Mouse (Mus musculus): ENCODE measurements around the gene Mastl.

Gene Mastl

DNA sequence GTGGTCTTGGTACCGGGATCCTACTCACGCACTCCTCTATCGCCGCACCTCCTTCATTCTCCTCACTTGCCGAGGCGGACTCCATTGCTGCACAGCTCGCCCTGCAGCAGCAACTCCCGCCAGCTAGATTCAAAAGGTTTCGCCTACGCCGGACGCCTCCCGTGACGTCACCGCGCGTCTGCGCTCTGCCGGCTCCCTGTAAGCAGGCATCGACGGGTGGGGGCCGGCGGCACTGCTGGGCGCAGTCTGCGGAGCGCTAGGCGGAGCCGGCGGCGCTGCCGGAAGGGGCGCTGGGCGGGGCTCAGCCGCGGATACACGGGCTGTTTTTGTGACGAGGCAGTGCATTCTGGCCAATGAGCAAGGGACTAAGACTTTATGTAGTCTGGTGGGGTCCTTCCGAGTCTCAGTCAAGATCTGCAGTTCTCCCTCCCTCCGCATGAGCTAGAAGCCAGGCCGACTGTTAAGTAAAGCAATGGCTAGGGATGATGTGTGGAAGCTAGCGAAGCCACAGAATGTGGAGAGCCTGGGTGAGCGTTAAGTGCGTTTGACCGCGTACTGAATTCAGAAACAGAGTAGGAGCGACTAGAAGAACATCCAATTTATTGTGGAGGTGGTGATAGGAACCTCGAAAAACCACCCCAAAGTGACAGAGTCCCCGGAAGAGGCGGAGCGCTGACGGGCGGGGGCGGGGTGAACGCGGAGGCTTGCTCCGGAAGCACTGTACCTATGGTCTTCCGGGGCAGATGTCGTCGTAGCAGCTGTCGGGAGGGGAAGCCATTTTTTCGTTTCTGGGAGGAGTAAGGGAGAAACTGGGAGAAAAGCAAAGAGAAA, at the start of gene Mastl, which contains the start of gene Yme1l1:
Gene Mastl, minus strand, starts transcription at position 248 of the 831 bp plus-strand sequence.
Gene Yme1l1, plus strand, starts transcription at position 593 of the 831 bp plus-strand sequence.
- peak; percentile 99 for DNase-seq (ENCODE audit: low read depth)

DNA sequence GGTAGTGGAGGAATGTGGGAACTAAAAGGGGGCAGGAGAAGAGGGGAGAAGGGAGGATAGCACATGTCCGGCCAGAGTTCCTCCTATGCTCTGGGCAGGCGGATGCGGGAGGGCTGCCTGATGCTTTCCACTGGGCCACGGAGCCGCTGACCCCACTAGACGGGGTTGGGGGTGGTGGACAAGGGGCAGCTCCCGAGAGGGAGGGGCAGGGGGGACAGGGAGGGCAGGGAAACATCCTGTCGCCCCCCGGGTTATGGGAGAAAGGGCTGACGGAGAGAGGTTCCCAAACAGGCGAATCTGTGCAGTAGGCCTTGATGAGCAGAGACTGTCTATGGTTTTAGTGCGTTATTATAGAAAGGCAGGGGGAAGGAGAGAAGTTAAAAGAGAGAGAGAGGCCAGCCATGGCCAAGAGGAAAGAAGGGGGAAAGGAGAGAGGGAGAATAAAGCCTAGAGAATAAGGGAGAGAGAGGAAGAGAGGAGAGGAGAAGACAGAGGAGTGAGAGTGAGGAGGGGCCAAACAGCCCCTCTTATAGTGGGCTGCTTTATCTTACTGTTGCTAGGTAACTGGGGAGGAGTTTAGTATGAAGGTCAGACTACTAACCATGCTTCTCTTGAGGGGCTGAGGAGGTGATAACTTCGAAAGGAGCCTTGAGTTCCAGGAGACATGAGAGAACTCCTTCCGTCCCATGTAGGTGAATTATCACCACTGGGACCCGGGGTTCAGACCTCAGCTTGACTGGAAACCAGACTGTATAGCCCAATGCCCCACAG, 47.3 kb upstream of the Mastl start:
- no peak for DNase-seq (ENCODE audit: low read depth)

DNA sequence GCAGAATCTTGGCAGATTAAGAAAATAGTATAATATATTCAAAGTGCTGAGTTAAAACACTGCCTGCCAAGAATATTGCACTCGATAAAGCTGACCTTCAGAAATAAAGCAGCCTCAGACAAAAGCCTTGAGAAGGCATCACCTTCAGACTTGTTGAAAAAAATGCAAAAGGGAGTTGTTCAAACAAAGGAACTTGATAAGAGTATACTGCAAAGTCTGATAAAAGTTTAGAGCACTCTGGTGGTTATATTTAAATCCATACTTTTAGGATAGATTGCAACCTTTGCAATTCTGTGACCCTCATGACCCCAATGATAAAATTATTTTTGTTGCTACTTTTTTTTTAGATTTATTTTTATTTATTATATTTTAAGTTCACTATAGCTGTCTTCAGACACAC, 45.2 kb upstream of the Mastl start:
- no peak for DNase-seq (ENCODE audit: low read depth)

DNA sequence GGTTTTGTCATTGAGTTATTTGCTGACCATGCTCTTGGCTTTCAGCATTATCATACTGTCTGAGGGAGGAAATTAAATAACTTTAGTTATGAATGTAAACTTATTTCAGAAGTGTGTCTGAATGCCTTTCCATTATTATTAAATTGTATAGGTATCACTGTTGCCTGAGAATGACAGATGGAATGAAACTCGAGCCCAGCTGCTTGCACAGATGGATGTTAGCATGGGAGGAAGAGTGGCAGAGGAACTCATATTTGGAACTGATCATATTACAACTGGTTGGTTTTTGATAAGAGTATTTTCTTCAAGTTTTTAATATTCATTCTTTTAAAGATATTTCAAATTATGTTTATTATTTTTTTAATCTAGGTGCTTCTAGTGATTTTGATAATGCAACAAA, 38.5 kb upstream of the Mastl start:
- DNase-seq (ENCODE audit: low read depth) = no peak

DNA sequence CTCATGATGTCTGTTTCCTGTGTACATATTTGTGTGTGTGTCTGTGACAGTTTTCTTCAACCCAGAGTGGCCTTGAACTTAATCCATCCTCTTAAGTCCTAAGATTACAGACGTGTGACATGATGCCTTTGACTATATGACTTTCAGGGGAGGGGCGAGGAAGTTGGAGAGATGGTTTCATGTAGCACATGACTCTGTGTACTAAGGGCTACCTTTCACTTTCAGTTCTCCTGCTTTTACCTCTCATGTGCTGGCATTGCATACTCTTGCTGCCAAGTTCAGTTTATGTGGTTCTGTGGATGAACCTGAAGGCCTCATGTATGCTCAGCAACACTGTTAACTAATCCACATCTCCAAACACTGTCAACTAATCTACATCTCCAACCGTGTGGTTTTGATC, 16.5 kb upstream of the Mastl start:
- DNase-seq (ENCODE audit: low read depth) = no peak

DNA sequence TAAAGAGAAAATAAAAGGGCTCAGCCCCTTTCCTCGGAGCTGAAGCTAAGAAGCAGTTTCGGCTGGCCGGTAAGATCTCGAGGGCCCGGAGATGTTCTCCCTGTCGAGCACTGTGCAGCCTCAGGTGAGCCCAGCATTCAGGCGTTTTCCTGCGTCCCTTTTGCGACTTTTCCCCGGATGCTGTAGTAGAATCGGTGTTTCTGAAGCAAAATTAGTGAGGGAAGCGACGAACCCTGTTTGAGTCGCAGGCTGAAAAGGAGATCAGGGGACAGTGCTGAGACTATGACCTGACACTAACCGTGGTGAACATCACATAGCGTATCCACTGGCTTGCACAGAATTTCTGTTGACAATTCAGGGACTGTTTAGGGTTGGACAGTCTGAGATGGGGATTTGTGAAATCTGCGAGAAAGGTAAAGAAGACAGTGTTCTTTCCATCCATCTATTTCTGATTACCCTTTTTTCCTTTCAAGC, 821 bp upstream of the Mastl start:
- no peak for DNase-seq (ENCODE audit: low read depth)

DNA sequence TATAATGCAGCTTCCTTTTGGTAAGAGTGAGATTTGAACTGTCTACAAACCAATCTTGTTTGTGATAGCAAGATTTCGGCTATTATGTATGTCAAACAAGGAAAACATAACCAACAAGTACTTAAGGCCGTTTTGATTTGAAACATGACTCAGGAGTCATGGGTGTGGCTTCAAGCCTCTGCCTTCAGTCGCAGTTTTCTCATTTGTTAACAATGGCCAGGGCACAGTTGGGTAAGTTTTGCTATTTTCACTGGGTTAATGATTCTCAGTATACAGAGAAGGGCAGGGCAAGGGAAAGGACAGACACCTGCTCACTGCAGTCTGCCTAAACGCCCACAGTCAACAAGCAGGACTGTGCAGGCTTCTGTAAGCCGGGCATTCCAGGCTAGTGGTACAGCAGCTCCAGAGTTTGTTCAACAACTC, 614 bp downstream of the Mastl start:
- peak; percentile 56 for DNase-seq (ENCODE audit: low read depth)

DNA sequence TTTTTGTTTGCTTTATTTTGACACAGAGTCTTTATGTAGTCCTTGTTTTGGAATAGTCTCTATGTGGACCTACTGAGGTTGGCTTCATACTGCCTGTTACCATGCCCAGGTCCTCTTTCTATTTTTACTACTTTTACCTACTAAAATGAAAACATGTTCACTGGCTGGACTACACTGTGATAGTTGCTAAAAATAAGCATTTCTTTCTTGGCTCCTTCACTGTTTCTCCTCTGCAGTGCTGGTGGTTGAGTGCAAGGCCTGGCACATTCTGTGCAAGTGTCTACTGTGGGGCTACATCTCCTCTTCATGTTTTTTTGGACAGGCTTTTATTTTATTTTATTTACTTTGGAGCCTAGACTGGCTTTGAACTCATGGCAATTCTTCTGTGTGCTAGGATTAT, 36.3 kb downstream of the Mastl start:
- no peak for DNase-seq (ENCODE audit: low read depth)

DNA sequence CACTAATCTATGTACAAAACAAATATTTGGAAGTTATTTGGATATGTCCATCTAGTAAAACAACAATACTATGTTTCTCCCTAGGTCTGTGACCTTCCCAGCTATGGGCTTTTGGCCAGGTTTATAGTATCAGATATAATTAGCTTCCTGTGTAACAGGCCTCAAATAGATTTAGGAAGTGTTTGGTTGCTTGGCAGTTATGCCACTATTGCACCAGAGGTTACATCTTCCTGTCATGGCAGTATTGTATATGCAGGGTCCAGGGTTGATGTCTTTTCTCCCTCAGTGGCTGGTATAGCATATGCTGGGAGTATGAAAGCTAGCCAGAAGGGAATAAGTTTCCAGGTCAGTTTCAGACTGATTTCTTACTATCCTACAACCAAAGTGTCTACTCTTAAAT, 53.6 kb downstream of the Mastl start:
- DNase-seq (ENCODE audit: low read depth) = no peak

DNA sequence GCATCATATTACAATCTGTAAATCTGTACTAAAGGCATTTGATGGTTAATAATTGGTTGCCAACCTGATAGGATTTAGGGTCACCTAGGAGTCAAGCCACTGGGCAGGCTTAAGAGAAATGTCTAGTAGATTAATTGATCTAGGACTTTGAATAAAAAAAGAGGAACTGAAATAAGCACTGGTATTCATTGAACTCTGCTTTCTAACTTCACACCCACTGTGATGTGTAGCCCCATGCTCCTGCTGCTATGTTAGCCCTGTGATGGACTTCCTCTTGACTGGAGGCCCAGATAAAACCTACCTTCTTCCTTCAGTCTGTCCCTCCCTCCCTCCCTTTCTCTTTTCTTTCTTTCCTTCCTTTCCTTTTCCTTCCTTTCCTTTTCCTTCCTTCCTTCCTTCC, 58.8 kb downstream of the Mastl start:
- no peak for DNase-seq (ENCODE audit: low read depth)

DNA sequence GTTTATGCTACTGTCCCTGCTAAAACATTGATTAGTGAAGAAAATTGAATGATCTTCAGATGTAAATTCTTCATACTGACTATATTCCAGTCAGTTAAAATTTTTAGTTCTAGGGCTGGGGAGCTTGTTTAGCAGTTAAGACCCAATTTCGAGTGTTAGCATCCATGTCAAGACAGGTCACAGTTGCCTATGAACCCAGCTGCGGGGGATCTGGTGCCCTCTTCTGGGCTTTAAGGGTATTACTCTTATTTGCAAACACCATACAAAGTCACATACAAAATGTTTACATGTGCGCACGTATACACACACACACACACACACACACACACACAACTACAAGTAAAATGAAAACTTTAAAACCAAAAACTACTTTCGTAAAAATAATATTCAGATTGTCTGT, 63.6 kb downstream of the Mastl start:
- DNase-seq (ENCODE audit: low read depth) = peak; percentile 67

DNA sequence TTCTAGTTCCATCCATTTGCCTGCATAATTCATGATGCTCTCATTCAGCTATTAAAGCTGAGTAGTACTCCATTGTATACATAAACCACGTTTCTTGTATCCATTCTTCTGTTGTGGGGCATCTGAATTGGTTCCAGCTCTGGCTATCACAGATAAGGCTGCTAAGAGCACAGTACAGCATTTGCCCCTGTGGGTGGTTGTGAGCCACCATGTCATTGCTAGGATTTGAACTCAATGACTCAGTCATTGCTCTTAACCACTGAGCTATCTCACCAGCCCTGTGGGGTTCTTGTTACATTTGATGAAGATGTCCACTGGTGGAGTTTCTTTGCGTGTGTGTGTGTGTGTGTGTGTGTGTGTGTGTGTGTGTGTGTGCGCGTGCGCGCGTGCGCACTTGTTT, 71.3 kb downstream of the Mastl start:
- no peak for DNase-seq (ENCODE audit: low read depth)

DNA sequence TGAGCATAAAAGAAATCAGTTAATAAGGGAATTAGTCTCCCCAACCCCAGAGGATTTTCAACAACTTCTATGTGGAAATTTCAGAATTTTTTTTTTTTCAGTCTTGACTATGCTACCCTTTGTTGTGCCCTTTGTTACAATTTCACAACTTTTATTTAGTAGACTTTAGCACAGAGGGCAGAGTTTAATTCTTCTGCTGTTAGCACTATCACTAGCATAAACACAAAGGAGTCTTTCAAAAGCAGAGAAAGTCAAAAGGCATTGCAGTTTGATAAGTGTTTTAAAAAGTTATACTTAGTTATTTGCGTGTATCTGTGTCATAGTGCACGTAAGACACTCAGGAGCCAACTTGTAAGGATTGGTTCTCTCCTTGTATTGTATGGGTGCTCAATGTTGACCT, 77.2 kb downstream of the Mastl start:
- no peak for DNase-seq (ENCODE audit: low read depth)

DNA sequence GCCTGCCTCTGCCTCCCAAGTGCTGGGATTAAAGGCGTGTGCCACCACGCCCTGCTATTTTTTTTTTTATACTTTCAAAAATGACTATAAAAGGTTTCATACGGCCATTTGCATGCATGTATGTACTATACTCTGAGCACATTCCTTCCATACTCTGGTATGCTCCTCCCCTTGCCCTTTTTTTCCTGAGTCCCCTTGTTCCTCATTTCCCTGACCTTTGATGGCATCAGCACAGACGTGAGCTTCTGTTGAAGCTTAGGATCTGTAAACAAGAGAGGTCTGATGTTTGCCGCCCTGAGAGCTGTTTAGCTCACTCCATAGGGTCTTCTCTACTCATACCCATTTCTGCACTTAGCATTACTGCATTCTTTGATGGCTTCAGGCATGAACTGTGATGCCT, 78.1 kb downstream of the Mastl start:
- no peak for DNase-seq (ENCODE audit: low read depth)

DNA sequence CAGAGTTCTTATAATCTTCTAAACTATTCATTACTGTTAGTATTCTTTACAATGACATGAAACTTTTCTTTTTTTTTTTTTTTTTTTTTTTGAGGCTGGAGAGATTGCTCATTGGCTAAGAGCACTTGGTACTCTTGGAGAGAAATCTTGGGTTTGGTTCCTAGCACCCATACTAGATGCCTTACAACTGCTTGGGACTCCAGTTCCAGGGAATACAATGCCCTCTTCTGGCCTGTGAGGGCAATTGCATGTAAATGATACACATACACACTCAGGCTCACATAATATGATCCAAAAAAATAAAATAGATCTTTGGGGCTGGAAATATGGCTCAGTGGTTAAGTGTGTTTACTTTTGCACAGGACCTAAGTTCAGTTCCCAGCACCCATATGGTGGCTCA, 79.0 kb downstream of the Mastl start:
- no peak for DNase-seq (ENCODE audit: low read depth)

DNA sequence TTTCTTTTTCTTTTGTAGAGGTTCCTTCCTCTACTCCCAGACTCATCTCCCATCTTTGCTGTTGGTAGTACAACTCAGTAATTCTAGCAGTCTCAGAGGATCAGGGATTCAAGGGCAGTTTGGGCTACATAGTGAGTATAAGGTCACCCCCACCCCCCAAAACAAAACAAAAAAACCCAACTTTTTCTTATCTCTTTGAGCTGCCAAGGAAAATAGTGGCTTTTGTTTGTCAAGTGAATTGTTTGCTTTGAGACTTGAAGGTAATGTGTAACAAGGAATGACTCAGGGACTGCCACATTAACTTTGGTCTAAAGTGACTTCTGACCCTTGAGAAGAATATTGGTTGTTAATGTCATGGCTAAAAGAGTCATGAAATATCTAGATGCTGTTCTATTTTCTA, 80.0 kb downstream of the Mastl start:
- DNase-seq (ENCODE audit: low read depth) = no peak

DNA sequence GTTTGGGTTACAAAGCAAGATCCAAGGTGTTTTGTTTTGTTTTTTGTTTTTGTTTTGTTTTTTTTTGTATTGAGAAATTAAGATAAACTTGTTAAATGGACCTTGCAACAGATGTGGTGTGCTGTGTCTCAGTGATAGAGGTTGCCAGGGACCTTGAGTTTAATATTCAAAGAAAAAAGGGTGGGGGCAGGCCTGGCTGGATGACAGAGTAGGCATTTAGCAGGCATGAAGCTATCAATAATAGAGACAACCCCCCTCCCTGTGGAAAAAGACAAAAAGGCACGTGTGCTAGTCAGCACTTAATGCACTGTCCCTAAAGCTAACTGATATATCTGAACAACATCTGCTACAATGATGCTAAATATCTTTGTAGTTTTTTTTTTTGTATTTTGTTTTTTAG, 84.4 kb downstream of the Mastl start:
- no peak for DNase-seq (ENCODE audit: low read depth)

DNA sequence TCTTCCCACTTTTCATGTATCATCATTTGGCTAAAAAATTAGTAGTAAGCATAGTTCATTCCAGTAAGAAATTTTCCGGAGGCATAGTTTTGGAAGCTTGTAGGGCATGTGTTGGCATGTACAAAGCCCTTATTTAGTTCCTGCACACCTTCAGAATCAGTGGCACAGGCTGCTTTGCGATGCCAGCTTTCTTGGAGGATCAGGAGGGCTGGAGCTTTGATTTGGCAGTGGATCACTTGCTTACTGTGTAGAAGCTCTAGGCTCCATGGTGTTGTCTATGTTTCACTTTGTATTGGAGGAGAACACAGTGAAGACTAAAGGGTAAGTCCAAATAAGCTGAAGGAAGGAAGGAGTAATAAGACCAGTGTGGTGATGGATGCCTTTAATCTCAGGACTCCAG, 85.3 kb downstream of the Mastl start:
- DNase-seq (ENCODE audit: low read depth) = no peak

DNA sequence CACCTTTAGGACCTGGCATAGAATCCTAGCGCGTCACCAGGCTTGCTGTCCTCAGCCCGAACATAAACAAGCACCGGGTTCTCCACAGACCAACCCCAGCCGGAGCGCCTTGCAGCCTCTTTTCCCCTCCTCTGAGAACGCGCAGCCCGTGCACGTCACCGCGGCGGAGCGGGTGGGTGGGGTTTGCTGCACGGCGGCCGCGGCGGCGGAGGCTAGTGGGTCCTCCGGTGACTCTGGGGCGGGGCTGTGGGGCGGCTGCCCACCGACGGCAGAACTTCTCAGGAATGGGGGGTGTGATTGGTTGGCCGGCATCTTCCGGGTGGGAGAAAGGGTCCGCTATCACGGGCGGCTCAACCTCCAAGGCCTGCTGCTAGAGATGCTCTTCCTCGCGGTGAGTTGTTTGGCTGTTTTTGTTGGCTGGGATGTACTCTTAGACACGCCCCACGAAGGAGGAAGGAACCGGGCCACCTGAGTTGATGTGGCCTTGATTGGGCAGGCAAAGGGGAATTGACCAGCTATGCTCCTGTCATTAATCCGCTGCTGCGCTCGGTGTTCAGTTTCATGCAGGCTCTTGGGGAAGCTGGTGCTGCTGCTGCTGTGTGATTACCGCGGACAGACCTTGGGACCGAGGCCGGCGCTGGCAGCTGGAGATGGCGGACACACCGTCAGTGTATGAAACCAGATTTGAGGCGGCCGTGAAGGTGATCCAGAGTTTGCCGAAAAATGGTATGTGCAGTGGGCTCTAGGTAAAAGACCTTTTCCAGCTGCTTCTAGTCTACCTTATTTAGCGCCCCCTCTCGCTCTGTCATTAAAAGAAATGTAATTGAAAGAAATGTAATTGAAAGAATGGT, 86.7 kb downstream of the Mastl start:
- DNase-seq (ENCODE audit: low read depth) = peak; percentile 95

DNA sequence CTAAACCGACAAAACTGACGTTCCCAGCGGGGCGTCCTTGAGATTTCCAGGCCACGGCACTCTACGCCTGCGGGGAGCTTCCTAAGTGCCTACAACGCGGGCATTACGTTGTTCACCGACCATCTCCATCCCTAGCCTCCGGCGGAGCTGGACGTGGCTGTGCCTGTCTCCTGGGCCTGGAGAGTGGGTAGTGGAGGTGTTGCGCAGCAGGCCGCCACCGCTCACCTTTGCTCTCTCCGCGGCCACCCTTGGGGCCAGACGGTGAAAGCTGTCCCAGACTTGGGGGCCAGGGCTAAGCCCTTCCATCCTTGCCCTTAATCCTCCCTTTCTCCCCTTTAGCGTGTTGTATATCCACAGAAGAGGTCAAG, 87.5 kb downstream of the Mastl start:
- DNase-seq (ENCODE audit: low read depth) = no peak

DNA sequence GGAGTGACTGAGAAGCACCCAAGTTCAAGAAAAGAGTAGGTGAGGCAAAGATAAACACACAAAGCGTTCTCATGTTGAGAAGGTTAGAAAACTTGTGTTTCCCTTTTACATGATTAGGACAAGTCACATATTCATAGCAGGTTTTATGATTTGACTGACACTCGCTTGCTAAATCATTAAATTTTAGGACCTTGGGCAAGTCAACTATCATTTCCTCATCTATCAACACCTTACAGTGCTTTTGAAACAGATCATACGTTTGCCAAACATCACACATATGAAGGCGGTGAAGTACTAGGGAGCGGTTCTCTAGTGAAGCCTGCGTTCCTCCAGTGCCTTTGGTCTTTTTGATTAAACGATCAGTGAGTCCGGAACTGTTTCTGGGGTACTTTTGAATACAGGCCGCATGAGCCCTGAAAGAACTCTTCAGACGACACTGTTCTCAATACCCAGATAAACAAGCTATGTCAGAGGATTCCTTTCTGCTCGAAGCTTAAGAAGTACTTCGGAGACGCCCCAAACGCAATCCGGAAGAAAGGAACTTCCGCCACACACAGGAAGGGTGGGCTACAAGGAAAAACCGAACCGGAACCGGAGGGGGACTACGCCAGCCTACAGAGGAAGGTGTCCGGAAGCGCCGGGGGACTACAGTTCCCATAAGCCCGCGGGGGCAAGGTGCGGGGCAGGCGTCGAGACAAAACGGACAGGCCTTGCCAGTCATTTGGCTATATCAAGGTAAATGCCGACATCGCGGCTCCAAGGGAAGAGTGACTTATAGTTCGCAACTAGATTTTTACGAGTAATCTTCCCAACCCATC, 88.1 kb downstream of the Mastl start, which contains the start of gene Acbd5:
Gene Acbd5, plus strand, starts transcription at position 616 of the 818 bp plus-strand sequence.
- peak; percentile 97 for DNase-seq (ENCODE audit: low read depth)
